Mouse (Mus musculus) liver, embryonic 13.5 days (tissue): Measurements from ENCODE around the gene Chrna7. TPM values are rescaled to one million over a fixed set of nuclear protein-coding genes. Genes with fewer than 3 reads are reported as not detected.
A peak's percentile ranks its signal among the peaks of the same experiment; 100 is the strongest.

Experiments used
- ATAC-seq: fragments of 200-750 bp; cut with Nextera tagmentation; 2 replicates; pipeline ENCODE4 v1.8.0; 2017; ENCODE audit warnings: low read depth, mild to moderate bottlenecking, moderate number of reproducible peaks, moderate library complexity
- DNase-seq: peaks from one replicate; pipeline ENCODE4 v3.0.0; 2022
- H3K27ac ChIP-seq: fragments of 300-500 bp; sonication (generic); 2 replicates; pipeline ENCODE4 v1.5.1; 2015; ENCODE audit warnings: moderate library complexity, mild to moderate bottlenecking, inconsistent platforms
- H3K27me3 ChIP-seq: fragments of 300-500 bp; sonication (generic); 2 replicates; pipeline ENCODE4 v1.6.1; 2015; ENCODE audit warnings: mild to moderate bottlenecking, inconsistent platforms
- H3K36me3 ChIP-seq: fragments of 300-500 bp; sonication (generic); 2 replicates; pipeline ENCODE4 v1.6.1; 2015; ENCODE audit warnings: mild to moderate bottlenecking, inconsistent platforms
- H3K4me1 ChIP-seq: fragments of 300-500 bp; sonication (generic); replicated peaks from 2 replicates; pipeline ENCODE4 v1.6.1; 2015; ENCODE audit warnings: inconsistent platforms
- H3K4me2 ChIP-seq: fragments of 300-500 bp; sonication (generic); 2 replicates; pipeline ENCODE4 v1.6.1; 2015; ENCODE audit warnings: inconsistent platforms, mild to moderate bottlenecking, moderate library complexity
- H3K4me3 ChIP-seq: fragments of 300-500 bp; sonication (generic); replicated peaks from 2 replicates; pipeline ENCODE4 v1.5.1; 2015; ENCODE audit warnings: mild to moderate bottlenecking, inconsistent platforms
- H3K9ac ChIP-seq: fragments of 300-500 bp; sonication (generic); 2 replicates; pipeline ENCODE4 v1.6.1; 2015; ENCODE audit warnings: mild to moderate bottlenecking, inconsistent platforms
- H3K9me3 ChIP-seq: fragments of 300-500 bp; sonication (generic); replicated peaks from 2 replicates; pipeline ENCODE4 v1.6.1; 2016; ENCODE audit warnings: inconsistent platforms
- WGBS: fragments of 180-500 bp; shearing (Covaris S2); methylation state at CpG from one replicate; pipeline ENCODE4 v1.1.7; 2015; ENCODE audit not compliant: insufficient replicate concordance; 5-methylcytosine and 5-hydroxymethylcytosine counted together
- polyA plus RNA-seq: library from polyadenylated mRNA; unstranded; fragments of >200 nt; fragmentation: Nextera tagmentation; extraction: Ambion mirVana; gene quantifications from 2 replicates; pipeline ENCODE4 v1.2.1, GENCODE M21; 2015

Gene Chrna7
- polyA plus RNA-seq = 0.09 TPM in 1 of 2 replicates, not detected in the other

DNA sequence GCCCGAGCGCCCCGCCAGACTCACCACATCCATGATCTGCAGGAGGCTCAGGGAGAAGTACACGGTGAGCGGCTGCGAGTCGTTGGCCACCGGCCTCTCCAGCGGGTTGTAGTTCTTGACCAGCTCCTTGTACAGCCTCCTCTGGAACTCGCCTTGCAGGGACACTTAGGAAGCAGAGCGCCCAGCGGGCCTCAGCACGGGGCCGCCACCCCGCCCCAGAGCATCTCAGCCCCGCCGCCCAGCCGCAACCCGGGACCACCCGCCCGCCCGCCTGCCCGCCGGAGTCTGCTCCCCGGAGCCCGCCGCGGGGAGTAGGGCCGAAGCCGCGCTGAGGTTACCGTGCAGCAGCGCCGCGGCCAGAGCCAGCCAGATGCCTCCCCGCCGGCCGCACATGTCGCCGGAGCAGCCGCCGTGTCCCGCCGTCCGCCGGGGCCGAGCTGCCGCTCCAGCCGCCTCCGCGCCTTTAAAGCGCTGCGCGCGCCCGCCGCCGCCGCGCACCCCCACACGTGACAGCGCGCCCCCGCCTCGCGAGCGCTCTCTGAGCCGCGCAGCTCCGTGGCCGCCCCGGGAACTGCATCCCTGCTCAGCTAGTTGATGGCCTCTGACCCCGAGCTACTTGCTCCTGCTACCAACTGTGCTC is at the start of gene Chrna7:
Chrna7 (minus strand) TSS at position 486 of the 640 bp plus-strand sequence.
- Histone ChIP-seq H3K4me1 (no peaks in the 10 kb centered on the region), H3K9ac (no peak within 1 kb of the TSS), H3K4me3 (peak within 1 kb of the TSS; percentile 51), H3K9me3 (no peaks in the 10 kb centered on the region), H3K27me3 (peaks cover 28% of the 10 kb centered on the region), H3K27ac (no peak within 1 kb of the TSS), H3K36me3 (no peaks in the 10 kb centered on the region), H3K4me2 (peak within 1 kb of the TSS; percentile 67)
- ATAC-seq = peak; percentile 73
- 2% methylated on average over 56 of the region's 73 CpGs for WGBS
- peak; percentile 9 for DNase-seq

DNA sequence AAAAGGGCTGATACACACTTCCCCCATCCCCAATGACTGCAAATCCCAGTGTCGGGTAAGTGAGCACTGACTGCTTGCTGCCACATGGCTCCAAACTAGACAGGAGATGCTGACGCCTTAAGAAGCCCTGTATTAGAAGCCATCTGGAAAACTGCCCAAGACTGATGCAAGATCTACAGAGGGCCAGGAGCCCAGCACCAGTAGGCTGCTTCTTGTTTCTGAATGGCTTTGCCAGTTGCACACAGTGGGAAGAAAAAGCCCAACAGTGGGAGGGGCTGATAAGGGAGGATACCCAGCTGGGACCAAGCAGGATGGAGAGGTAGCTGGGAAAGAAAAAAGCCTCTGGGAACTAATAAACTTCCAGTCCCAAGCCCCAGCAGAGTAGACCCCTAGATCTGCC is 37.0 kb upstream of the Chrna7 start:
- H3K9ac ChIP-seq = no peak overlapping the region
- ATAC-seq = no peak
- no peak for DNase-seq
- H3K27me3 ChIP-seq = no peaks in the 10 kb centered on the region
- WGBS = 55% methylated on average over 2 of the region's 2 CpGs
- H3K27ac ChIP-seq = no peak overlapping the region
- H3K4me2 ChIP-seq = no peak overlapping the region
- H3K4me1 ChIP-seq = no peaks in the 10 kb centered on the region
- no peak overlapping the region for H3K4me3 ChIP-seq
- H3K36me3 ChIP-seq = no peaks in the 10 kb centered on the region
- H3K9me3 ChIP-seq = no peaks in the 10 kb centered on the region

DNA sequence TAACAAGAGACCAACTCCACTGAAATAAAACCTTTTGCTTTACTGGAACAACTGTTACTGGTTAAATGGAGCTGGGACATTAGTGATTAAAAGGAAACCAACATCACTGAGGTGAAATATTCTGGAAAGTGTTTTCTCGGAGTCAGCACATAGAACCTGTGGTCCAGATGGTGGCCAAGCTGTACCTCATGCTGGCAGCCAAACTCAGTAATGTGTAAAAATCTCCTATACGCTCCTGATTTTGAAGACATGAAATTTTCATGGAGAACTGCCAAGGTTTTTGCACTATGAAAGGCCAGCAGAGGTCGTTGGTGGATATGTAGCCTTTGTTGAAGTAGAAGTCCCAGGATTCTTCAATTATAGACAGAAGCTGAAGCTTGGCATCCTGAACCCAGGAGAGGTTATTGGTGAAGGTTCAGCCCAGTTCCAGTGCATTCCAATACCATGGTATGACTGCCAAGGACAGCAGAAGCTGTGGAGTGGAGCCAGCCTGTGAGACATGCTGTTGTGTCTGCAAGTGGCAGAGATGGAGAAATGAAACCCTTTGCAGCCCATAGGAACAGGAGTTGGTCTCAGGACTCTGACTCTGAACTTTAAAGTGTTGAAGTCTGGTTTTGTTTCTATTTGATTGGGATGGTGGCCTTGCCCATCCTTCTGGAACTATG is 25.6 kb upstream of the Chrna7 start:
- H3K27me3 ChIP-seq = no peaks in the 10 kb centered on the region
- 40% methylated on average over 3 of the region's 3 CpGs for WGBS
- no peak for ATAC-seq
- no peak overlapping the region for H3K4me3 ChIP-seq
- no peaks in the 10 kb centered on the region for H3K4me1 ChIP-seq
- H3K27ac ChIP-seq = no peak overlapping the region
- H3K9me3 ChIP-seq = no peaks in the 10 kb centered on the region
- H3K36me3 ChIP-seq = no peaks in the 10 kb centered on the region
- H3K9ac ChIP-seq = no peak overlapping the region
- no peak overlapping the region for H3K4me2 ChIP-seq
- DNase-seq = no peak

DNA sequence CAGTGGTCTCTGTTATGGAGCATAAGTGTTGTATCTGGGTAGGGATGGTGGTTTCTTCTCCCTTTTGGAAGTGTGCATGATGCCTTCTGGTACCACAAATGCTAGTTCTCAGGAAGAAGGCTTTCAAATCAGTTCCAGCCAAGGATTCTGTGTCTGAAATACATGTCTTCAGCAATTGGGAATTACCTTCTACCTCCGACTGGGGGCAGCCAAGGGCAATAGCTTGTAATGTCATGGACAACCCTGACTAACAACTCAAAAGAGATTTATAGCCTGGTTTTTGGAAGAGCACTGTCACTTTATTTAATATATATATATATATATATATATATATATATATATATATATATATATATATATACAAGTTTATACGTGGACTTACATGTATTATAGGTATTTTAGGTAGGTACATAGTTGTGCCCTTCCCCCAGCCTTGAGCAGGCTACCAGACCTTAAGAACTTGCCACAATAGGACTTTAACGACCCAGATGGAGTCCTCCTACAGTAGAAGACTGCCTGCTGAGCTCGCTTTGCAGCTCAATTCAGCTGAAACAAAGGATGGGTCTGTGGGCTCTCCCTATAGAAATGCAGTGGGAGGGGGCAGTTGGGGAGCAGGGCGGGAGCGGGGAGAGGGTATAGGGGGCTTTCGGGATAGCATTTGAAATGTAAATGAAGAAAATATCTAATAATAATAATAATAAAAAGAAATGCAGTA is 12.9 kb upstream of the Chrna7 start:
- 35% methylated on average over 7 of the region's 7 CpGs for WGBS
- Histone ChIP-seq H3K27me3 (no peaks in the 10 kb centered on the region), H3K9ac (no peak overlapping the region), H3K4me3 (no peak overlapping the region), H3K36me3 (no peaks in the 10 kb centered on the region), H3K4me2 (no peak overlapping the region), H3K27ac (no peak overlapping the region), H3K9me3 (no peaks in the 10 kb centered on the region), H3K4me1 (no peaks in the 10 kb centered on the region)
- no peak for DNase-seq
- no peak for ATAC-seq

DNA sequence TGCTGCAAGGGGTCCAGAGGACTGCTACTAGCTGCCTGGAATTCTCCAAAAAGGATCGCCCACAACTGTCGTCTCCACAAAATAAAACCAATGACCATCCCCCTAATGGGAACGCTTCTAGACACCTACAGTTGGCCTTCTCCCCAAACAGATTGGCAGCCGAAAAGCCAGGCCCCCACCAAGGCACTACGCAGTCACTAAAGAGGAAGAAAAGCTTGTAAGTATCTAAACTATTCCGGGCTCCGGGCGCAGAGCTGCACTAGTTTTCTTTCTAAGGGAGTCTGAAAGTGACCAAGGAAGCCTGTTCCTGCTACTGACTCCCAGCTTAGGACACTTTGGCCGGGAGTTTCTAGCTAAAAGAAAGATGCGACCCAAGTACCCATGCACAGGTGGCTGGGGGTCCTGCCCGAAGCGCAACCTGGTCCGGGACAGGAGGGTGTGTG is 707 bp downstream of the Chrna7 start:
- Histone ChIP-seq H3K4me3 (peak overlapping the region; percentile 51), H3K4me1 (no peaks in the 10 kb centered on the region), H3K36me3 (no peaks in the 10 kb centered on the region), H3K27me3 (peaks cover 28% of the 10 kb centered on the region), H3K4me2 (peak overlapping the region; percentile 67), H3K27ac (no peak overlapping the region), H3K9me3 (no peaks in the 10 kb centered on the region), H3K9ac (no peak overlapping the region)
- DNase-seq = no peak
- 2% methylated on average over 13 of the region's 13 CpGs for WGBS
- no peak for ATAC-seq

DNA sequence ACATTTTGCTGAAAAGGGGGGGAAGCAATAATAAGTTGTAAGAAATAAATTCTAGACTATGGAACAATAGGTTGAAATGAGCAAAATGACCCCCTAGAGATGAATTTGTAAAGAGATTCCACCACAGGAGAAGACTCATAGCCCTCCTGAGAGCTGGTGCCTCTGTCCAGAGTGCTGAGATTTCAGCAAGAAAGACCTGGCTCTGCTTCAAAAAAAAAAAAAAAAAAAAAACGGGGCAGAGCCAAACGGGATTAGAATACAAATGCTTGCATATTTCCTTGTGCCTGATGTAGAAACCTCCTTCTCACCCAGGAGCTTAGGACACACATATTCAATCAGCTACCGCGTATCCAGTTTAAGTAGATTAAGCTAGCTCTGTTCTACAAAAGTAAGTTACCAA is 2.9 kb downstream of the Chrna7 start:
- DNase-seq (no peak), ATAC-seq (no peak)
- Histone ChIP-seq H3K27me3 (peaks cover 28% of the 10 kb centered on the region), H3K4me3 (no peak overlapping the region), H3K36me3 (no peaks in the 10 kb centered on the region), H3K9me3 (no peaks in the 10 kb centered on the region), H3K4me2 (no peak overlapping the region), H3K9ac (no peak overlapping the region), H3K4me1 (no peaks in the 10 kb centered on the region), H3K27ac (no peak overlapping the region)
- 14% methylated on average over 4 of the region's 4 CpGs for WGBS

DNA sequence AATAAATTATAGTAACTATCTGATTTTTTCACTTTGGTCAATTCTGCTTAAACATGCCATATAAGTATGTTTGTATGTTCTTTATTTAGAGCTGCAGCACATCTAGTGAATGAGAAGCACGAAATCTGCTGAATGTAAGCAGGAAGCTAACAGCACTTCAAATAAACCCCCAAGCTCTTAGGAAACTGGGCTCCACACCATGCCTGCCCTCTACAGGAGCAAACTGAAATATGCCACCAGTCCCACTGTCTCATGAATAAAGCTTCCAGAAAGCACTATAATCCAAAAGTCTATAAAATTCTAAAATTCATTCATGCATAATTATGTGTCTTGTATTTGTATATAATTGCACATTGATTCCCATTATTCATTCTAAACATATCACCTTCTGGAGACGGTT is 5.2 kb downstream of the Chrna7 start:
- H3K4me1 ChIP-seq = no peaks in the 10 kb centered on the region
- no peak for ATAC-seq
- whole genome bisulfite sequencing = 42% methylated on average over 2 of the region's 2 CpGs
- no peak overlapping the region for H3K4me3 ChIP-seq
- H3K9ac ChIP-seq = no peak overlapping the region
- DNase-seq = no peak
- H3K27me3 ChIP-seq = peaks cover 18% of the 10 kb centered on the region
- H3K36me3 ChIP-seq = no peaks in the 10 kb centered on the region
- H3K9me3 ChIP-seq = no peaks in the 10 kb centered on the region
- H3K27ac ChIP-seq = no peak overlapping the region
- no peak overlapping the region for H3K4me2 ChIP-seq

DNA sequence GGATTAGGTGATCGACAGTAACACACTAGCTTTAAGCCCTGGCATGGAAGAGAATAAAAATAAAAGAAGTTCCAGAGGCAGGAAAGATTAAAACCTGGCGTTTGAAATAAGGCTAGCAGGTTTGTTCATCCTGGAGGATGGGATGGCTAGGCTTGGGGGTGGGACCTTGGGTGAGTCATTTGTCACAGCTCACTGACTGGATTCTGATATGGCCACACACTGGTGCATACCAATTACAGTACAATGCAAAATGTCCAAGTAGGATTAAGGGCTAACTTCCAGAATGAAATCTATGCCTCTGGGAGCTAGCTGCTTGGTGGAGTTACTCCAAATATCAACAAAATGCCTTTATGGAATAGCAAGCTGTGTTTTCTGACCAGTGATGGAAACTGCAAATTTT is 16.8 kb downstream of the Chrna7 start:
- H3K9me3 ChIP-seq = no peaks in the 10 kb centered on the region
- no peak overlapping the region for H3K4me2 ChIP-seq
- ATAC-seq (no peak), DNase-seq (no peak)
- no peaks in the 10 kb centered on the region for H3K36me3 ChIP-seq
- 50% methylated on average over 2 of the region's 2 CpGs for WGBS
- no peaks in the 10 kb centered on the region for H3K4me1 ChIP-seq
- H3K4me3 ChIP-seq = no peak overlapping the region
- H3K27ac ChIP-seq = no peak overlapping the region
- no peak overlapping the region for H3K9ac ChIP-seq
- H3K27me3 ChIP-seq = no peaks in the 10 kb centered on the region

DNA sequence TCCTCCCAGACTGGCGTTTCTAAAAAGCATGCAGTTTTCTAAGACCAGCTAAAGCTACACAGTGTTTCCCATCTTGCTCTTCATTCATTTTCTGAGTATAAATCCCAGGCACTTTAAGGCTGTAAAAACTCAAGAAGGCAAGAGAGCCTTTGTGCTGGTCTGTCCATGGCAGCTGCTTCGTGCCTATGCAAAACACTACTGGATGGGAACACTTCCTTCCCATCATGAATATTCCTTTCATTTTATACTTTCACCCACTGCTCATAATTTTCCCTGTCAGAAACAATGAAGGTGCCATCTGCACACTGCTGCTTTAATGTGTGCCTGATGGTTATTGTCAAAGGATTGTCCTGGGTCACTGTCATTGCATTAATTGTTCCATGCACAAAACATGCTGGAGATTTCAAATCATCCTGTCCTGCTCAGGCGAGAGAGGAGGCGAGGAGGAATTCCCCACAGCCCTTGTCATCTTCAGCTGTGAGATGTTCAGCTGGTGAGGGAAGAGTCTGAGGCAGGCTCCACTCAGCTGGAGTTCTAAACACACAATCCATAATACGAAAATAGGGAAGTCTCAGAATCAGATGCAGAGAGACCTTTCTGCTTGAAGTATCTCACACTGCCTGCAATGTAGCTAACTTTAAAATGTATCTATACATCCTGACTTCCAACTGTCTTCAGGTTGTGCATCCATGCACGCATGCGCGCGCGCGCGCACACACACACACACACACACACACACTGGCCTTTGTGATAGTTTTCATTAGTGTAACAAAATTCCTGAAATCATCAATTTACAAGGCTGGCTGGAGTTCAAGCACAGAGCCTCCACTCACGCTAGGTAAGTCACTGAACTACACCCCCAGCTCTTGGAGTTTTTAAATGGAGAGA is 22.5 kb downstream of the Chrna7 start:
- no peak overlapping the region for H3K4me2 ChIP-seq
- ATAC-seq (no peak), DNase-seq (no peak)
- H3K9ac ChIP-seq = no peak overlapping the region
- WGBS = 74% methylated on average over 13 of the region's 13 CpGs
- no peak overlapping the region for H3K27ac ChIP-seq
- no peaks in the 10 kb centered on the region for H3K4me1 ChIP-seq
- no peaks in the 10 kb centered on the region for H3K27me3 ChIP-seq
- H3K4me3 ChIP-seq = no peak overlapping the region
- H3K36me3 ChIP-seq = no peaks in the 10 kb centered on the region
- H3K9me3 ChIP-seq = no peaks in the 10 kb centered on the region

DNA sequence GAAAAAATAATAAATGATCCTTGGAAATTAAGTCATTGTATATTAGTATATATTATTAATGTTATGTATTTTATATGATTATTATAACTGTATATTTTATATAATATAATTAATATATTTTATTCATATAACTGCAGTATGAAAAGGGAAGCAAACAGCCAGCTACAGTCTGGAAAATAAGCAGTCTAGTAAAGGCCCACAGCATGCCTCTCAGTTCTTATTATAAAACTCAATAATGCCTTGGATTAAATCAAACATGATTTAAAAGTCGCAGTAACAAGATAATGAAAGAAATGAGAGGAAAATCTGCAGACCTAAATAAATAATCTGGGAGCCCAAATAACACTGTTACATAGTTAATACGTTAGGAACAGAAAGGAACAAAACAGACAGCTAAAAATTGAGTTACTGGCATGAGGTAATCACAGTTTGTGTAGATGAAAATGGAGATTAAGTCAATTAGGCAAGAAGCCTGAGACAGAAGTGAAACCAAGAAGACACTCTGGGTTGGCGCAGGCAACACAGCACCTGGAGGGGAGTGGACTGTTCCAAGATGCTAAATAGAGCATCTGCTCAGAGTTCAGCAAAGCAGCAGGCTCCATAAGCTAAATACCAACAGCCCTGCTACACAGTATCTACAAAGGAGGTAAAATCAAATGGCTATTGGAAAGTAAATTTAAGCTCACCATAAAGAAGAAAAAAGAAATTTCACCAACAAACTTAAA is 42.1 kb downstream of the Chrna7 start:
- Histone ChIP-seq H3K4me3 (no peak overlapping the region), H3K4me2 (no peak overlapping the region), H3K4me1 (no peaks in the 10 kb centered on the region), H3K36me3 (no peaks in the 10 kb centered on the region), H3K9ac (no peak overlapping the region), H3K27ac (no peak overlapping the region), H3K27me3 (no peaks in the 10 kb centered on the region), H3K9me3 (no peaks in the 10 kb centered on the region)
- ATAC-seq (no peak), DNase-seq (no peak)
- 47% methylated on average over 3 of the region's 3 CpGs for WGBS
